Mouse (Mus musculus): ENCODE data around the gene Pgs1. TPM values are rescaled to one million over a fixed set of nuclear protein-coding genes. Genes with fewer than 3 reads are reported as not detected.

Gene Pgs1
- 30.6 and 30.8 TPM in 2 replicates for polyA plus RNA-seq (2014; fragmentation: Nextera tagmentation; extraction: Ambion mirVana)

DNA sequence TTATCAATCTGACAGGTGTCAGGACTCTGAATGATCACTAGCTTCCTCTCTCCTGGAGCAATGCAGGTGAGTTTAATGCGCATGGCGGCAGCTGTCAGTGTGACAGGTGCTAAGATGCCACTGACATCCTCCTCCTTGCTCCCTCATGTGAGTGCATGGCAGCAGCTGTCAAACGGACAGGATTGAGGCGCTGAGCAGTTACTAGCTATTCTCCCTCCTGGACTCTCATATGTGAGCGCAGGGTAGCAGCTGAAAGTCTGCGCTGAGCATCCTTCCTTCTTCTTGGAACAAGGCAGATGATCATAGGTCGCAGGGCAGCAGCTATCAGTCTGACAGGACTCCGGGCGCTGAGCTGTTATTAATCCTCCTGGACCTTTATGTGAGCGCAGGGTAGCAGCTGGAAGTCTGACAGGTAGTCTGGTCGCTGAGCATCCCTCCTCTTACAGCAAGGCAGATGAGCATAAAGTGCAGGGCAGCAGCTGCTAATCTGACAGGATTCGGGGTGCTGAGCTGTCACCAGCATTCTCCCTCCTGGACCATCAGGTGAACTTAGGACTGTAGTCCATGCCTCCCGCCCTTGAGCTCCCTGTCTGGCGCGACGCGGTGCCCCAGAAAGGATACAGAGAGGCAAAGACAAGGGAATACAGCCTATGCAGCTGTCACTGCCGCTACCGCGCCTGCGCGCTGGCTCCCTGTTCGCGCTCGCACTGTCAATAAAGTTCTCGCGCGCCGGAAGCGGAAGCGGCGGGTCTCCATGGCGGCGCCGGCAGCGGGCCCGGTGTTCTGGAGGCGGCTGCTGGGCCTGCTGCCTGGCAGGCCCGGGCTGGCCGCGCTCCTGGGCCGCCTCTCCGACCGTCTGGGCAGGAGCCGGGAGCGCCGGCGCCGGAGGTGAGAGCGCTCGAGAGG lies at the start of gene Pgs1:
Gene Pgs1 (plus strand): TSS at position 167 of the 906 bp plus-strand sequence.
- ATAC-seq (ENCODE audit: insufficient number of reproducible peaks, insufficient read depth, low FRiP score, low read depth) = peak; percentile 87; the same call in 1 of the 2 replicates
- Histone ChIP-seq H3K9ac (replicated peaks; ENCODE audit: low read depth, low read length) (peak within 1 kb of the TSS; percentile 87), H3K4me3 (ENCODE audit: low read depth, low read length) (peak within 1 kb of the TSS; percentile 100), H3K27ac (ENCODE audit: low read length) (peak within 1 kb of the TSS; percentile 58), H3K36me3 (ENCODE audit: control insufficient read depth, insufficient read depth, low read length) (no peaks in the 10 kb centered on the region), H3K4me2 (replicated peaks; ENCODE audit: low read depth, low read length) (peak within 1 kb of the TSS; percentile 87), H3K4me1 (ENCODE audit: control insufficient read depth, insufficient read depth, low read length) (peaks cover 11% of the 10 kb centered on the region), H3K9me3 (ENCODE audit: control insufficient read depth, low read depth, low read length) (no peaks in the 10 kb centered on the region), H3K27me3 (ENCODE audit: control insufficient read depth, insufficient read depth, low read length) (no peaks in the 10 kb centered on the region)
- WGBS = 5% methylated on average over 51 of the region's 51 CpGs

- Histone ChIP-seq H3K4me3 (ENCODE audit: low read depth, low read length) (no peak overlapping the region), H3K27ac (ENCODE audit: low read length) (peak overlapping the region; percentile 90), H3K4me1 (ENCODE audit: control insufficient read depth, insufficient read depth, low read length) (peaks cover 54% of the 10 kb centered on the region), H3K9ac (replicated peaks; ENCODE audit: low read depth, low read length) (no peak overlapping the region), H3K36me3 (ENCODE audit: control insufficient read depth, insufficient read depth, low read length) (no peaks in the 10 kb centered on the region), H3K27me3 (ENCODE audit: control insufficient read depth, insufficient read depth, low read length) (no peaks in the 10 kb centered on the region), H3K4me2 (replicated peaks; ENCODE audit: low read depth, low read length) (peak overlapping the region; percentile 17; the same call in 1 of the 2 replicates), H3K9me3 (ENCODE audit: control insufficient read depth, low read depth, low read length) (no peaks in the 10 kb centered on the region)
- WGBS = 29% methylated on average over 4 of the region's 4 CpGs
- ATAC-seq (ENCODE audit: insufficient number of reproducible peaks, insufficient read depth, low FRiP score, low read depth) = no peak
Observed at GRCm38 (mm10) chr11:117939004-117939730, 46.9 kb upstream of the Pgs1 start.

DNA sequence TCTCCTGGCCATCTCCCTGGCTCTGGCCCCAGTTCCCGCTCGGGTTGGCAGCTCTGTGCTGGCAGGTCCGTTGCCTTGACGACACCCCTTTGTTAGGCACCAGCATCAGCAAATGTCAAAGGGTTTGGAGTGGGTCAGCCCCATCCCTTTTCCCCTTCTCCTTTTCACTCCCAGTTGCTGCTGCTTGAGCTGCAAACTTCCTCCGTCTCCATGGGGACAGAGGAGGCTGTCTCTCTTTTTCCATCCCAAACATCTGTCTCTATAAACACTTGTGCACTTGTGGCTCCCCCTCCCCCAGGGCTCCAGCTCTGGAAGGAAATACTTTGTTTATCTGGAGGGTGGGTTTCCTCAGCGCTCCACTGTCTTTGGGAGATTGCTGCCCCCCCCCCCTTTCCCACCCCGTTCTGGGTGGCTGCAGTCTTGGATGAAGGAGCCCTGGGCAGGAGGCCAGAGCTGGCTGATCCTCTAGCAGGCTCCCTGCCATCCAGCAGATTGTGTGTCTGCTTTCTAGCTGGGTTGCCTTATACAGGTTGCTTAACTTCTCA lies 46.3 kb upstream of the Pgs1 start:
- Histone ChIP-seq H3K4me2 (replicated peaks; ENCODE audit: low read depth, low read length) (peak overlapping the region; percentile 17; the same call in 1 of the 2 replicates), H3K4me1 (ENCODE audit: control insufficient read depth, insufficient read depth, low read length) (peaks cover 48% of the 10 kb centered on the region), H3K9ac (replicated peaks; ENCODE audit: low read depth, low read length) (no peak overlapping the region), H3K27ac (ENCODE audit: low read length) (peak overlapping the region; percentile 90), H3K27me3 (ENCODE audit: control insufficient read depth, insufficient read depth, low read length) (no peaks in the 10 kb centered on the region), H3K36me3 (ENCODE audit: control insufficient read depth, insufficient read depth, low read length) (no peaks in the 10 kb centered on the region), H3K9me3 (ENCODE audit: control insufficient read depth, low read depth, low read length) (no peaks in the 10 kb centered on the region), H3K4me3 (ENCODE audit: low read depth, low read length) (no peak overlapping the region)
- peak; percentile 77 for ATAC-seq (ENCODE audit: insufficient number of reproducible peaks, insufficient read depth, low FRiP score, low read depth)
- 2% methylated on average over 7 of the region's 7 CpGs for WGBS

DNA sequence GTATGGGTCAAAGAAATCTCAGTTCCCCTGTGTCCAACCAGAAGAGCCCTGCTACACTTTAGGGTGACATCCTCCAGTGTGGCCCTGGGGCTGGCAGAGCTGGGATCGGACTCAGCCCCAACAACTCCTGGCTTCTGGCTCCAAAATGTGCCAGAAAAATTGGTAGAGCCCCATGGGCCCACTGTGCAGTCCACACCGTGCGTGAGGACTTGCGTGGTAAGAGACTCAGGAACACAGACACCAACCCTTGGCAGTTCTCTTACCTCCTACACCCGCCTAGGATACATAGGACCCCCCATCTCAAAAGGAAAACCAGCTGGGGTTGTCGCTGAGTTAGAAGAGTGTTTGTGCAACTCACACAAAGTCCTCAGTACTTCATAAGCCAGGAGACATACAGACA lies 45.2 kb upstream of the Pgs1 start:
- peak overlapping the region; percentile 90 for H3K27ac ChIP-seq (ENCODE audit: low read length)
- no peaks in the 10 kb centered on the region for H3K36me3 ChIP-seq (ENCODE audit: control insufficient read depth, insufficient read depth, low read length)
- H3K9ac ChIP-seq (replicated peaks; ENCODE audit: low read depth, low read length) = no peak overlapping the region
- H3K9me3 ChIP-seq (ENCODE audit: control insufficient read depth, low read depth, low read length) = no peaks in the 10 kb centered on the region
- ATAC-seq (ENCODE audit: insufficient number of reproducible peaks, insufficient read depth, low FRiP score, low read depth) = no peak
- WGBS = 88% methylated on average over 6 of the region's 6 CpGs
- peaks cover 41% of the 10 kb centered on the region for H3K4me1 ChIP-seq (ENCODE audit: control insufficient read depth, insufficient read depth, low read length)
- no peak overlapping the region for H3K4me2 ChIP-seq (replicated peaks; ENCODE audit: low read depth, low read length)
- H3K4me3 ChIP-seq (ENCODE audit: low read depth, low read length) = no peak overlapping the region
- no peaks in the 10 kb centered on the region for H3K27me3 ChIP-seq (ENCODE audit: control insufficient read depth, insufficient read depth, low read length)

- Histone ChIP-seq H3K27me3 (ENCODE audit: control insufficient read depth, insufficient read depth, low read length) (no peaks in the 10 kb centered on the region), H3K36me3 (ENCODE audit: control insufficient read depth, insufficient read depth, low read length) (no peaks in the 10 kb centered on the region), H3K9me3 (ENCODE audit: control insufficient read depth, low read depth, low read length) (no peaks in the 10 kb centered on the region), H3K27ac (ENCODE audit: low read length) (no peak overlapping the region; the same call in 1 of the 2 replicates), H3K4me1 (ENCODE audit: control insufficient read depth, insufficient read depth, low read length) (peaks cover 39% of the 10 kb centered on the region), H3K9ac (replicated peaks; ENCODE audit: low read depth, low read length) (no peak overlapping the region), H3K4me2 (replicated peaks; ENCODE audit: low read depth, low read length) (no peak overlapping the region), H3K4me3 (ENCODE audit: low read depth, low read length) (no peak overlapping the region)
- ATAC-seq (ENCODE audit: insufficient number of reproducible peaks, insufficient read depth, low FRiP score, low read depth) = no peak
- 79% methylated on average over 8 of the region's 8 CpGs for WGBS
Observed at GRCm38 (mm10) chr11:117941325-117941834, 44.7 kb upstream of the Pgs1 start.

DNA sequence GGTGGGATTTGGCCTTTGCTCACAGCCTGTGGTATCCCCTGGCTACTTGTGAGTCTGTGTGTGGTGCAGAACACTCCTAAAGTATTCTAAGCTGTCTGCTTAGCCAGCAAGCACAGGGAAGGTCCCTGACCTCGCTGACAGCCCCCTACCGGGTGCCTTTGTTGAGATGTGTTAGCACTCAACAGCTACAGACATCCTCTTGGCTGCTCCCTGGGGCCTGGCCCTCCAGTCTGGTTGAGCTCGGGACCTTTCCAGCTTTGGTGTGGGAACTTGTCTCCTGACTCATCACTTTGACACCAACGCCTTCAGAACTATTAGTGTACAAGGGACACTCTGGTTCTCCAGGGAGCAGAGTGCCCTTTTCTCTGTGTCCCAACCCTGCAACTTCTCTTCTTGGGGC lies 44.2 kb upstream of the Pgs1 start:
- Histone ChIP-seq H3K4me3 (ENCODE audit: low read depth, low read length) (no peak overlapping the region), H3K9ac (replicated peaks; ENCODE audit: low read depth, low read length) (no peak overlapping the region), H3K27me3 (ENCODE audit: control insufficient read depth, insufficient read depth, low read length) (no peaks in the 10 kb centered on the region), H3K4me1 (ENCODE audit: control insufficient read depth, insufficient read depth, low read length) (peaks cover 36% of the 10 kb centered on the region), H3K9me3 (ENCODE audit: control insufficient read depth, low read depth, low read length) (no peaks in the 10 kb centered on the region), H3K27ac (ENCODE audit: low read length) (no peak overlapping the region), H3K36me3 (ENCODE audit: control insufficient read depth, insufficient read depth, low read length) (no peaks in the 10 kb centered on the region), H3K4me2 (replicated peaks; ENCODE audit: low read depth, low read length) (no peak overlapping the region)
- no peak for ATAC-seq (ENCODE audit: insufficient number of reproducible peaks, insufficient read depth, low FRiP score, low read depth)
- WGBS = 35% methylated on average over 4 of the region's 4 CpGs

DNA sequence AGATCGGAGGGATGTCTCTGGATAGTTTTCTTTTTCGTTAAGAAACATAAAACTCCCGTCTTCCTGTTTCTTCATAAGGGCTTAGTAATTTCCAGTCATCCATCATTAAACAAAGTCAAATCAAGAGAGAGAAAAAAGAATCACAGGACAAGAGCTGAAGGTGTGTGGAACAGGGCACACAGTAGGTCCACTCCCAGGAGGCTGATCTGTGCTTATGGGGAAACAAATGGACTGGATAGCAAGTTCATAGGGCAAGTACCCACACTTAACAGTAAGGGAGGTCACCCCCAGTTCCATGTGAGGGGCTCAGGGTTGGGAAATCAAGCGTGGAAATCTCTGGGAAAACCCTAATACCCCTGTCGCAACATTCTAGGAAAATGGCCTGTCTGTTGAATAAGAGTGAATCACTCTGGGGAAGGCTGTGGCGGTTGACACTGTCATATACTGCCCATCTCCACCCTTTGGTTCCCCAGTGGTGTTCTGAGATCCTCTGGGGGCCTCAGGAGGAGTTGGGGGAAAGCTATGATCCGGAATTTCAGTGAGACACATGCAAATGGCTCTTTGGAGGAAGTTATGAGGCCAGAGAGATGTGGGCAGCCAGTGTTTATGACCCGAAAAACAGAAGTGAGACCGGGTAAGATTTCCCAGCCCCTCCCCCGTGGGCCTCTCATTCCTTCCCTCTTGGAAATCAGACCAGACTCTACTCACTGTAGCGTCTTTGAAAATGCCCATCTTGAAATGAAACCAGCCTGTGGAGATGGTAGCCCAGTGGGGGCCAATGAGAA lies 39.7 kb upstream of the Pgs1 start:
- Histone ChIP-seq H3K4me2 (replicated peaks; ENCODE audit: low read depth, low read length) (no peak overlapping the region), H3K9ac (replicated peaks; ENCODE audit: low read depth, low read length) (no peak overlapping the region), H3K27ac (ENCODE audit: low read length) (no peak overlapping the region)

More for the DNA sequence above, 39.7 kb upstream of the Pgs1 start:
- H3K9me3 ChIP-seq (ENCODE audit: control insufficient read depth, low read depth, low read length) = no peaks in the 10 kb centered on the region
- ATAC-seq (ENCODE audit: insufficient number of reproducible peaks, insufficient read depth, low FRiP score, low read depth) = no peak
- H3K4me1 ChIP-seq (ENCODE audit: control insufficient read depth, insufficient read depth, low read length) = peaks cover 25% of the 10 kb centered on the region; the same call in 1 of the 2 replicates
- 70% methylated on average over 11 of the region's 11 CpGs for WGBS
- H3K4me3 ChIP-seq (ENCODE audit: low read depth, low read length) = no peak overlapping the region
- H3K36me3 ChIP-seq (ENCODE audit: control insufficient read depth, insufficient read depth, low read length) = no peaks in the 10 kb centered on the region
- no peaks in the 10 kb centered on the region for H3K27me3 ChIP-seq (ENCODE audit: control insufficient read depth, insufficient read depth, low read length)
